10 mouse cellular contexts compared by ENCODE assay signal in the genomic region with DNA sequence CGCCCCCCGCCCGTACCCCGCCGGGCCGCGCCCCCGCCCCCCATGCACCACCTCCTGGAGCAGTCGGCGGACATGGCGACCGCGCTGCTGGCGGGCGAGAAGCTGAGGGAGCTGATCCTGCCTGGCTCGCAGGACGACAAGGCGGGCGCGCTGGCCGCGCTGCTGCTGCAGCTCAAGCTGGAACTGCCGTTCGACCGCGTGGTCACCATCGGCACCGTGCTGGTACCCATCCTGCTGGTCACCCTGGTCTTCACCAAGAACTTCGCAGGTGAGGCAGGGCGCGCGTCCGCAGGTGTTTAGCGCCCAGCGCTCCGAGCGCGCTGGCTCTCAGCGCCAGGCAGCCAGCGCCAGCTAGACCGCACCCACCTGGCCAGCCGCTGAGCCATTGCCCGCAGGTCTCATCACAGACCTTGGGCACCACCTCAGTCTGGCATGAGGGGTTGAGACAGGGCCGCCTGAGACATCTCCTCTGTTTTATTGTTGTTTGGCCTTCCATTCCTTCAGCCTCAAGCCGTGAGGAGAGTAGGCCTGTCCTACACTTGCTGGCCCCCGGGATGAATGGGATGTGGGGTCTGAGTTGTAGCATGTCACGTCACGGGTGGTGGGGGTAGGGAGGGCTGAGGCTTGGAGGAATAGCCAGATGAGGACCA. TPM values are rescaled to one million over a fixed set of nuclear protein-coding genes. Genes with fewer than 3 reads are reported as not detected.
DNase-seq lines count a peak whose midpoint lies in the region; ATAC-seq and TF ChIP-seq lines count a peak whose summit lies in the region.
"Had no signal": no experiment of that assay in that cellular context is flagged by ENCODE, and none has a peak within 500 bp of the region (broad histone marks: within the 10 kb centered on the region; RNA-seq: fewer than 3 reads in every experiment).

No protein-coding gene starts in this region.

- no peaks in the 10 kb centered on the region for H3K36me3 ChIP-seq in megakaryocyte, embryonic 14.5 days (replicated peaks; ENCODE audit: low read length)
- H3K36me3 ChIP-seq in intestine, embryonic 16.5 days (ENCODE audit: control insufficient read depth, insufficient read depth, low read length) = no peaks in the 10 kb centered on the region
- H3K36me3 ChIP-seq in midbrain, embryonic 16.5 days (ENCODE audit: control insufficient read depth, insufficient read depth, low read length) = no peaks in the 10 kb centered on the region; the same call in none of the 2 replicates

- TF ChIP-seq CTCF in embryonic fibroblast, embryonic 13.5 days (IDR thresholded peaks at IDR 0.05; ENCODE audit: borderline replicate concordance, insufficient read depth, low read length) = no peak

- H3K4me2 ChIP-seq in intestine, embryonic 16.5 days (ENCODE audit: low read depth, low read length) = peak overlapping the region; percentile 99
- peak overlapping the region; percentile 83 for H3K4me2 ChIP-seq in midbrain, embryonic 16.5 days (ENCODE audit: low read length)

- no peak for TF ChIP-seq POLR2A in embryonic fibroblast, embryonic 13.5 days (IDR thresholded peaks at IDR 0.05; ENCODE audit: low read depth, low read length)

- intact Hi-C loops in gastrocnemius, postnatal 36 days (cut with DNase I) = no loop called here

- peak overlapping the region; percentile 62 for H3K9ac ChIP-seq in intestine, embryonic 16.5 days (ENCODE audit: low read depth, low read length)
- H3K9ac ChIP-seq in midbrain, embryonic 16.5 days (ENCODE audit: low read depth, low read length) = peak overlapping the region; percentile 88

- H3K27me3 ChIP-seq in megakaryocyte, embryonic 14.5 days (replicated peaks) = peaks cover 99% of the 10 kb centered on the region
- peaks cover 38% of the 10 kb centered on the region for H3K27me3 ChIP-seq in intestine, embryonic 16.5 days (replicated peaks; ENCODE audit: control insufficient read depth, insufficient read depth, low read length)
- no peaks in the 10 kb centered on the region for H3K27me3 ChIP-seq in midbrain, embryonic 16.5 days (ENCODE audit: control insufficient read depth, insufficient read depth, low read depth, low read length)

- H3K9me3 ChIP-seq in megakaryocyte, embryonic 14.5 days = no peaks in the 10 kb centered on the region
- H3K9me3 ChIP-seq in intestine, embryonic 16.5 days (ENCODE audit: control insufficient read depth, low read length) = no peaks in the 10 kb centered on the region
- H3K9me3 ChIP-seq in midbrain, embryonic 16.5 days (replicated peaks; ENCODE audit: control insufficient read depth, low read length, poor library complexity, severe bottlenecking) = no peaks in the 10 kb centered on the region

- peak; percentile 24 for DNase-seq in CD4-positive, CD25-positive, alpha-beta regulatory T cell, adult 2 months (ENCODE audit: low read depth, low spot score)
- no peak for DNase-seq in gastrocnemius, postnatal 36 days

- peaks cover 17% of the 10 kb centered on the region for H3K4me1 ChIP-seq in megakaryocyte, embryonic 14.5 days
- no peaks in the 10 kb centered on the region for H3K4me1 ChIP-seq in embryonic fibroblast, embryonic 13.5 days (ENCODE audit: control insufficient read depth, insufficient read depth, low read length)
- peaks cover 4% of the 10 kb centered on the region; the same call in 1 of the 2 replicates for H3K4me1 ChIP-seq in intestine, embryonic 16.5 days (ENCODE audit: control insufficient read depth, insufficient read depth, low read length)
- peaks cover 20% of the 10 kb centered on the region for H3K4me1 ChIP-seq in midbrain, embryonic 16.5 days (ENCODE audit: control insufficient read depth, insufficient read depth, low read length)

- peak overlapping the region; percentile 92 for H3K4me3 ChIP-seq in megakaryocyte, embryonic 14.5 days (replicated peaks)
- H3K4me3 ChIP-seq in embryonic fibroblast, embryonic 13.5 days (ENCODE audit: insufficient read depth, low read length) = peak overlapping the region; percentile 0; the same call in 1 of the 2 replicates
- H3K4me3 ChIP-seq in intestine, embryonic 16.5 days (ENCODE audit: low read length) = peak overlapping the region; percentile 60
- peak overlapping the region; percentile 78 for H3K4me3 ChIP-seq in midbrain, embryonic 16.5 days (ENCODE audit: low read depth, low read length)
- H3K4me3 ChIP-seq: erythroblast, embryonic 14.5 days had no signal

- WGBS in intestine, embryonic 16.5 days = 2% methylated on average over 47 of the region's 48 CpGs
- under 1% methylated on average over 39 of the region's 48 CpGs for WGBS in midbrain, embryonic 16.5 days

- no peak for ATAC-seq in CD4-positive, CD25-positive, alpha-beta regulatory T cell, adult 4 months
- ATAC-seq in megakaryocyte, adult 5-6 weeks (ENCODE audit: poor library complexity, severe bottlenecking) = no peak
- peak; percentile 50; the same call in 1 of the 2 replicates for ATAC-seq in intestine, embryonic 16.5 days
- ATAC-seq in midbrain, embryonic 16.5 days = peak; percentile 72

- no peak overlapping the region for H3K27ac ChIP-seq in embryonic fibroblast, embryonic 13.5 days (ENCODE audit: insufficient read depth, low read length)
- H3K27ac ChIP-seq in intestine, embryonic 16.5 days (ENCODE audit: low read length) = no peak overlapping the region
- H3K27ac ChIP-seq in midbrain, embryonic 16.5 days (ENCODE audit: low read length) = peak overlapping the region; percentile 85

RNA-seq across cellular contexts. Expression of a gene that starts 0.6 kb away (rescaled TPM):
- polyA plus RNA-seq in CD4-positive, CD25-positive, alpha-beta regulatory T cell, adult 4 months (2017; shearing (Covaris generic)) = not detected
- not detected in 2 replicates for polyA plus RNA-seq in megakaryocyte, embryonic 14.5 days (2012; ENCODE audit: insufficient read depth, low replicate concordance)
- not detected in 2 replicates for total RNA-seq in megakaryocyte, adult 5-6 weeks (2015)
- not detected in 2 replicates for total RNA-seq in megakaryocyte, adult 5-6 weeks (2017)
- polyA plus RNA-seq in embryonic fibroblast, embryonic 13.5 days (2011; ENCODE audit: insufficient read length, low read depth, missing spikeins) = not detected in 2 replicates
- polyA plus RNA-seq in intestine, embryonic 16.5 days (2015; fragmentation: Nextera tagmentation; extraction: Ambion mirVana) = 0.38 and 0.68 TPM in 2 replicates
- polyA plus RNA-seq in midbrain, embryonic 16.5 days (2015; fragmentation: Nextera tagmentation; extraction: Ambion mirVana) = 7.5 and 9.5 TPM in 2 replicates
- not detected for total RNA-seq in gastrocnemius, postnatal 36 days (2021)
- total RNA-seq: neutrophil, adult 5-6 weeks had no signal
- polyA plus RNA-seq: erythroblast, embryonic 14.5 days had no signal

RNA-seq across cellular contexts. Expression of a gene that starts 14.8 kb away (rescaled TPM):
- polyA plus RNA-seq in CD4-positive, CD25-positive, alpha-beta regulatory T cell, adult 4 months (2017; shearing (Covaris generic)) = 10 to 100 TPM; 27.5 to 31.3 TPM
- polyA plus RNA-seq in megakaryocyte, embryonic 14.5 days (2012; ENCODE audit: insufficient read depth, low replicate concordance) = 86.4 and 115 TPM in 2 replicates
- 25.6 and 26.7 TPM in 2 replicates for total RNA-seq in megakaryocyte, adult 5-6 weeks (2015)
- total RNA-seq in megakaryocyte, adult 5-6 weeks (2017) = 27.7 and 31.8 TPM in 2 replicates
- 18.1 and 20.5 TPM in 2 replicates for polyA plus RNA-seq in embryonic fibroblast, embryonic 13.5 days (2011; ENCODE audit: insufficient read length, low read depth, missing spikeins)
- polyA plus RNA-seq in intestine, embryonic 16.5 days (2015; fragmentation: Nextera tagmentation; extraction: Ambion mirVana) = 53.2 and 56.4 TPM in 2 replicates
- 36.8 and 39.9 TPM in 2 replicates for polyA plus RNA-seq in midbrain, embryonic 16.5 days (2015; fragmentation: Nextera tagmentation; extraction: Ambion mirVana)
- total RNA-seq in gastrocnemius, postnatal 36 days (2021) = 10 to 100 TPM; 29.5 to 29.7 TPM

RNA-seq across cellular contexts. Expression of a gene that starts 28.7 kb away (rescaled TPM):
- polyA plus RNA-seq in CD4-positive, CD25-positive, alpha-beta regulatory T cell, adult 4 months (2017; shearing (Covaris generic)) = 10 to 100 TPM in 1 of 2 experiments, 1 to 10 TPM in 1; 8.8 to 14.0 TPM
- polyA plus RNA-seq in megakaryocyte, embryonic 14.5 days (2012; ENCODE audit: insufficient read depth, low replicate concordance) = 3.7 and 8.9 TPM in 2 replicates
- total RNA-seq in megakaryocyte, adult 5-6 weeks (2015) = 11.4 and 13.8 TPM in 2 replicates
- total RNA-seq in megakaryocyte, adult 5-6 weeks (2017) = 17.4 and 18.0 TPM in 2 replicates
- polyA plus RNA-seq in embryonic fibroblast, embryonic 13.5 days (2011; ENCODE audit: insufficient read length, low read depth, missing spikeins) = 14.5 and 17.6 TPM in 2 replicates
- polyA plus RNA-seq in intestine, embryonic 16.5 days (2015; fragmentation: Nextera tagmentation; extraction: Ambion mirVana) = 13.7 and 15.3 TPM in 2 replicates
- 17.8 and 19.1 TPM in 2 replicates for polyA plus RNA-seq in midbrain, embryonic 16.5 days (2015; fragmentation: Nextera tagmentation; extraction: Ambion mirVana)
- 10 to 100 TPM; 12.5 to 14.4 TPM for total RNA-seq in gastrocnemius, postnatal 36 days (2021)

Comparison
In these comparisons a context has a peak if more than half of its experiments do, and no peak if none do; other contexts are left out.
1. ATAC-seq: peak in intestine, embryonic 16.5 days (single experiment) and midbrain, embryonic 16.5 days (single experiment); none in CD4-positive, CD25-positive, alpha-beta regulatory T cell, adult 4 months (single experiment) and megakaryocyte, adult 5-6 weeks (single experiment).
2. H3K4me3 ChIP-seq: peak in every context shown above with its lines; median percentile 92 in megakaryocyte, embryonic 14.5 days; 78 in midbrain, embryonic 16.5 days; 60 in intestine, embryonic 16.5 days; 0 in embryonic fibroblast, embryonic 13.5 days.